Mouse (Mus musculus): ENCODE results near the gene Ceacam16.

GRCm38 (mm10) chr7:19813161-19813560, 47.9 kb downstream of the Ceacam16 start:
- TF ChIP-seq POLR2A (IDR thresholded peaks at IDR 0.05; ENCODE audit: borderline replicate concordance, insufficient read depth, low read length) (no peak), CTCF (IDR thresholded peaks at IDR 0.05; ENCODE audit: borderline replicate concordance, insufficient read depth, low read depth, low read length) (no peak)

All from cerebellum, adult 2 months (tissue).